Mouse (Mus musculus): ENCODE results near the gene Ganc.

Ganc gene

DNA sequence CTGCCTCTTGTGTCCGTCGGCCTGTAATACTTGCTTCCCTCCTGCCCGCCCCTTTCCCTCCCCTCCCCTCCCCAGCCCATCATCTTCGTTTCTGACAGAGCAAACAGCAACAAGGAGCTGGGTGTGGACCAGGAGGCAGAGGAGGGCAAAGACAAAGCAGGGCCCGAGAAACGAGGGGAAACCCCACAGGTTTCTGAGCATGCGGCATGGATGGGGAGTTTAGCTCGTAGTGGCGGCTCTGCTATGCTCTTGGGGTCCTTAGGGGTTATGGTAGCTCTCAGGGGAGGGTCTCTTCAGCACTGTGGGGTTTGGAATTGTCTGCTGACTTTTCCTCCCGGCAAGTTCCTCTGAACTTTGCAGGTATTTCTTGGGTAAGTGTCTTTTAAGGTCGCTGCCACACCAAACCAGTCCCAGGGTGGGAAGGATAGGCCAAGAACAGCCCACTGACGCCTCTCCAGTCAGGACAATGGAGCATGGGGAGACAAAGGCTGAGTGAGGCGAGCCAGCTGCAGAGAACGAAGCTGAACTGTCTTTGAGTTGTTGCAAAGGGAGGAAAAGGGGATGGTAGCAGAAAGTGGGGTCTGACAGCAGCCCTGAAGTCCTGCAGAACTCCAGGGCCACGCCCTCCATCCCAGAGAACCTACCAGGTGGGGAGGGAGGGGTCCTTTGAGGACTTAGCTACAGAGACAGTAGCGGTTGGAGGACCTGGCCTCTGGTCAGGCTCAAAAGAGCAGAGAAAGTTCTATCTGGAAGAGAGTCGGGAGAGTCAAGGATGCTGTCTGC lies 97.6 kb downstream of the Ganc start:
- no peak for DNase-seq (ENCODE audit: low spot score in 2 of 2)

DNA sequence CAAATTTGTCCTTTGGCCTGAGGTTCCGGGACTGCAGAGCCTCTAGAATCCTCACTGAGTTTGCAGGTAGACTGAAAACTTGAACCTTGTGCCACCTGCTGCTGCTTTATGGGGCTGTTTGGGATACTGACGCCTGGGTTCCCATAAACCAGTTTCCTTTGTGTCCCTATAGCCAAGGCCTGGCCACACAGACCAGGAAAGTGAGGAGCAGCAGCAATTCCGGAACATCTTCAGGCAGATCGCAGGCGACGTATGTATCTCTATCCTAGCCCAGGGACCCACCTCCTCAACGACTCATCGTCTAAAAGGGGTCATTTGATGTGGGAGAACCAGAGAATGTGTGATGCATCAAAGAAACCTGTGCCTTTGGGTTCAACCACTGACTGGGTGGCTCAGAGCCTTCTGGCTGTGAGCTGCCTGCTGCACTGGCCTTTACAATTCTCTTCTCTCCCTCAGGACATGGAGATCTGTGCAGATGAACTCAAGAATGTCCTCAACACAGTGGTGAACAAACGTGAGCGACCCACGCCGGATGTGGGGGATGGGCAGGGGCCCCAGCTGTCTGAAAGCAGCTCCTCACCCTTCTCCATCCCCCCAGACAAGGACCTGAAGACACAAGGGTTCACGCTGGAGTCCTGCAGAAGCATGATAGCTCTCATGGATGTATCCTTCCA lies 98.4 kb downstream of the Ganc start:
- DNase-seq (ENCODE audit: low spot score in 2 of 2): no peak

DNA sequence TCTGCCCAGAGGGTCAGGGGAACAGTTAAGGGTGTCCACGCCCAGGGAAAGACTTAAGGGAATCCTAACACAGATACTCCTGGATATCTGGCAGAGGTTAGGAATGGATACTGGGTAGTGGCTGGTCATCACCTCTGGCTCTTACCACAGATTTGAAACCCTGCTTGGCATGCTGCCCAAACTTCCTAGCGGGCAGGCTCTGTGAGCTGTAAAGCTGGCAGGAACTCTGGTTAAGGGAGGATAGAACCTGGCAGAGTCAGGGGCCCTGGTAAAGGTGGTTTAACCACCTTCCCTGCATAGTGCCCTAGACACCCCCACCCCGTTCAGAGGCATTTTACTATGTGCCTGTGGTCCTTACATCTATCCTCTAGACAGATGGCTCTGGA lies 98.9 kb downstream of the Ganc start:
- DNase-seq (ENCODE audit: low spot score in 2 of 2): peak in 1 of 2 experiments; percentile 26

DNA sequence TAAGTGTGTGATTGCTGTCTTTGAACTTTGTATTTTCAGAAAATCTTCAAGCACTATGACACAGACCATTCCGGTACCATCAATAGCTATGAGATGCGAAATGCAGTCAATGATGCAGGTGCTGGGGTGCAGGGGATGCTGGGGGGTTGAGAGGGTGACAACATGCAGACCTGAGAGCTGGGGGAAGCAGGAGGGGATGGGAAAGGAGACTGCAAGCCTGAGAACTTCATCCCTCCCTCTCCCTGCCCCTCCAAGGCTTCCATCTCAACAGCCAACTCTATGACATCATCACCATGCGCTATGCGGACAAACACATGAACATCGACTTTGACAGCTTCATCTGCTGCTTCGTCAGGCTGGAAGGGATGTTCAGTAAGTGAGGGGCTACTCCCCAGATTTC lies 99.4 kb downstream of the Ganc start:
- DNase-seq (ENCODE audit: low spot score in 2 of 2): no peak

DNA sequence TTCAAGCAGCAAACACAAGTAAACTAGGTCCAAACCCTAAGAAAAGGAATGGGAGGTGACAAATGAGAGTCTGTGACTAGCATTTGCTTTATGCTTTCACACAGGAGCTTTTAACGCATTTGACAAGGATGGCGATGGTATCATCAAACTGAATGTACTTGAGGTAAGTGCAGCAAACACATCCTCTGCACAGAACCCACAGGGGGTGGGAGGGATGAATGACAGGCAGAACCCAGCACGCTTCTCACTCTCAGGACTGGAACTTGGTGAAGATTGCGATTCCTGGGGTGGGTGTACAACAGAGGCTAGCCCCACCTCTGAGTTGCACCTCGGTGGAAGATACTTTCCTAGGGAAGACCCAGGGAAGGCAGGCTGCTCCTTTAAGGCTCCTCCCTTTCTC lies 100.3 kb downstream of the Ganc start:
- no peak for DNase-seq (ENCODE audit: low spot score in 2 of 2)
